In the genomic region with DNA sequence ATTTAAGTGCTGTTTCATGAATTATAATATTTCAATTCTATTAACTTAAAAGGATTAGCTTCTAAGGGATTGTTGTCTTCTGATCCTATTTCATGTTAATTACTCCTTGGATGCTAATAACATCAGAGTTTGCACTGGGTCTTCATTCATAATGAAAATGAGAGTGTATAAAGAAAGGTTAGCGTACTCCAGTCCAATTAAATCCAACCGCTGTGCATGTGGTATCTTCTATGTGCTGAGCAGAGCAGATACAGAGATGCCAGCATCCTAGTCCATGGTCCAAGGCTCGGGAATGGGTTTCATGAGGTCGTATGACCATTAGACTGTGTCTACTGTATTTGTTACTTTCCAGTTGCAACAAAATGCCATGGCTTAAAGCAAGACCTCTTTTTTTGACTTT, we compare ENCODE assay signal across 22 mouse cellular contexts.
DNase-seq lines count a peak whose midpoint lies in the region; ATAC-seq lines count a peak whose summit lies in the region.
"Had no signal": no experiment of that assay in that cellular context is flagged by ENCODE, and none has a peak within 500 bp of the region (broad histone marks: within the 10 kb centered on the region; RNA-seq: fewer than 3 reads in every experiment).

No protein-coding gene starts in this region.

- no peak overlapping the region for H3K4me3 ChIP-seq in kidney, embryonic 15.5 days (replicated peaks)
- H3K4me3 ChIP-seq in midbrain, embryonic 15.5 days: no peak overlapping the region
- H3K4me3 ChIP-seq in midbrain, embryonic 13.5 days (replicated peaks): no peak overlapping the region
- H3K4me3 ChIP-seq in neural tube, embryonic 14.5 days (ENCODE audit: low read depth, low read length): no peak overlapping the region
- H3K4me3 ChIP-seq: embryonic facial prominence, embryonic 13.5 days; embryonic facial prominence, embryonic 15.5 days; erythroblast, embryonic 14.5 days; forebrain, embryonic 10.5 days; forebrain, embryonic 12.5 days had no signal

- no peak for DNase-seq in kidney, adult 9 months
- DNase-seq in neural tube, embryonic 10.5 days (ENCODE audit: extremely low spot score, low spot score): no peak
- DNase-seq: adrenal gland, adult 2 months; adrenal gland, postnatal 10 days; adrenal gland, postnatal 25 days; cerebellum, adult 11 months; cerebellum, adult 18-20 months; cerebellum, adult 8-10 months; cerebellum, adult 9-11 months; cerebellum, postnatal 14 days; cerebellum, postnatal 36 days; embryo, embryonic 11 days had no signal

- no peaks in the 10 kb centered on the region for H3K9me3 ChIP-seq in kidney, embryonic 15.5 days (replicated peaks)
- H3K9me3 ChIP-seq in midbrain, embryonic 15.5 days: no peaks in the 10 kb centered on the region
- H3K9me3 ChIP-seq in midbrain, embryonic 13.5 days: no peaks in the 10 kb centered on the region
- H3K9me3 ChIP-seq in neural tube, embryonic 14.5 days (ENCODE audit: control insufficient read depth, low read length): no peaks in the 10 kb centered on the region
- H3K9me3 ChIP-seq: embryonic facial prominence, embryonic 13.5 days; embryonic facial prominence, embryonic 15.5 days; forebrain, embryonic 10.5 days; forebrain, embryonic 12.5 days had no signal

- no peaks in the 10 kb centered on the region for H3K4me1 ChIP-seq in kidney, embryonic 15.5 days
- H3K4me1 ChIP-seq in midbrain, embryonic 15.5 days: no peaks in the 10 kb centered on the region
- H3K4me1 ChIP-seq in midbrain, embryonic 13.5 days (replicated peaks): no peaks in the 10 kb centered on the region
- no peaks in the 10 kb centered on the region for H3K4me1 ChIP-seq in neural tube, embryonic 14.5 days (ENCODE audit: control insufficient read depth, insufficient read depth, low read length)
- H3K4me1 ChIP-seq: embryonic facial prominence, embryonic 13.5 days; embryonic facial prominence, embryonic 15.5 days; forebrain, embryonic 10.5 days; forebrain, embryonic 12.5 days had no signal

- no peak for ATAC-seq in kidney, embryonic 15.5 days (replicated peaks; ENCODE audit: low FRiP score)
- ATAC-seq in midbrain, embryonic 15.5 days (replicated peaks): peak; percentile 62; the same call in 1 of the 2 replicates
- ATAC-seq in midbrain, embryonic 13.5 days: no peak
- ATAC-seq in neural tube, embryonic 14.5 days (ENCODE audit: low read depth): 0 out of 2 replicates have a peak, but pooled peaks have one; percentile 33
- ATAC-seq: forebrain, embryonic 14.5 days had no signal

- no peak overlapping the region for H3K9ac ChIP-seq in kidney, embryonic 15.5 days
- H3K9ac ChIP-seq in midbrain, embryonic 15.5 days: no peak overlapping the region
- no peak overlapping the region for H3K9ac ChIP-seq in midbrain, embryonic 13.5 days (replicated peaks)
- H3K9ac ChIP-seq in neural tube, embryonic 14.5 days (replicated peaks; ENCODE audit: low read depth, low read length): no peak overlapping the region
- H3K9ac ChIP-seq: embryonic facial prominence, embryonic 13.5 days; embryonic facial prominence, embryonic 15.5 days; forebrain, embryonic 12.5 days had no signal

- peak overlapping the region; percentile 24; the same call in 1 of the 2 replicates for H3K27ac ChIP-seq in kidney, embryonic 15.5 days
- H3K27ac ChIP-seq in midbrain, embryonic 15.5 days: no peak overlapping the region
- no peak overlapping the region for H3K27ac ChIP-seq in midbrain, embryonic 13.5 days
- no peak overlapping the region for H3K27ac ChIP-seq in neural tube, embryonic 14.5 days (ENCODE audit: low read depth, low read length)
- H3K27ac ChIP-seq: embryonic facial prominence, embryonic 13.5 days; embryonic facial prominence, embryonic 15.5 days; forebrain, embryonic 10.5 days; forebrain, embryonic 12.5 days had no signal

- no peak overlapping the region for H3K4me2 ChIP-seq in kidney, embryonic 15.5 days
- H3K4me2 ChIP-seq in midbrain, embryonic 15.5 days: no peak overlapping the region
- H3K4me2 ChIP-seq in midbrain, embryonic 13.5 days (replicated peaks): no peak overlapping the region
- H3K4me2 ChIP-seq in neural tube, embryonic 14.5 days (ENCODE audit: low read depth, low read length): no peak overlapping the region
- H3K4me2 ChIP-seq: embryonic facial prominence, embryonic 13.5 days; embryonic facial prominence, embryonic 15.5 days; forebrain, embryonic 12.5 days had no signal

- H3K27me3 ChIP-seq in kidney, embryonic 15.5 days: no peaks in the 10 kb centered on the region
- H3K27me3 ChIP-seq in midbrain, embryonic 15.5 days (replicated peaks): no peaks in the 10 kb centered on the region
- no peaks in the 10 kb centered on the region for H3K27me3 ChIP-seq in midbrain, embryonic 13.5 days
- no peaks in the 10 kb centered on the region for H3K27me3 ChIP-seq in neural tube, embryonic 14.5 days (ENCODE audit: control insufficient read depth, insufficient read depth, low read length)
- H3K27me3 ChIP-seq: embryonic facial prominence, embryonic 13.5 days; embryonic facial prominence, embryonic 15.5 days; forebrain, embryonic 12.5 days had no signal

- no peaks in the 10 kb centered on the region for H3K36me3 ChIP-seq in kidney, embryonic 15.5 days
- H3K36me3 ChIP-seq in midbrain, embryonic 15.5 days (replicated peaks): no peaks in the 10 kb centered on the region
- no peaks in the 10 kb centered on the region for H3K36me3 ChIP-seq in midbrain, embryonic 13.5 days
- H3K36me3 ChIP-seq in neural tube, embryonic 14.5 days (ENCODE audit: control insufficient read depth, insufficient read depth, low read length): no peaks in the 10 kb centered on the region
- H3K36me3 ChIP-seq: embryonic facial prominence, embryonic 13.5 days; embryonic facial prominence, embryonic 15.5 days; forebrain, embryonic 10.5 days; forebrain, embryonic 12.5 days had no signal

- WGBS in kidney, embryonic 15.5 days: 91% methylated on average over 4 of the region's 4 CpGs
- 74% methylated on average over 4 of the region's 4 CpGs for WGBS in midbrain, embryonic 15.5 days
- WGBS in midbrain, embryonic 13.5 days: 83% methylated on average over 4 of the region's 4 CpGs
- 73% methylated on average over 4 of the region's 4 CpGs for WGBS in neural tube, embryonic 14.5 days

Comparison
In these comparisons a context has a peak if more than half of its experiments do, and no peak if none do; other contexts are left out.
1. ATAC-seq: peak in midbrain, embryonic 15.5 days (single experiment) and neural tube, embryonic 14.5 days (single experiment); none in kidney, embryonic 15.5 days (single experiment) and midbrain, embryonic 13.5 days (single experiment).